Mouse (Mus musculus): ENCODE data around the gene Nr1d1. TPM values are rescaled to one million over a fixed set of nuclear protein-coding genes. Genes with fewer than 3 reads are reported as not detected.

Nr1d1 gene
- polyA plus RNA-seq, 1 experiment from 2014 or later = 1.5 TPM

DNA sequence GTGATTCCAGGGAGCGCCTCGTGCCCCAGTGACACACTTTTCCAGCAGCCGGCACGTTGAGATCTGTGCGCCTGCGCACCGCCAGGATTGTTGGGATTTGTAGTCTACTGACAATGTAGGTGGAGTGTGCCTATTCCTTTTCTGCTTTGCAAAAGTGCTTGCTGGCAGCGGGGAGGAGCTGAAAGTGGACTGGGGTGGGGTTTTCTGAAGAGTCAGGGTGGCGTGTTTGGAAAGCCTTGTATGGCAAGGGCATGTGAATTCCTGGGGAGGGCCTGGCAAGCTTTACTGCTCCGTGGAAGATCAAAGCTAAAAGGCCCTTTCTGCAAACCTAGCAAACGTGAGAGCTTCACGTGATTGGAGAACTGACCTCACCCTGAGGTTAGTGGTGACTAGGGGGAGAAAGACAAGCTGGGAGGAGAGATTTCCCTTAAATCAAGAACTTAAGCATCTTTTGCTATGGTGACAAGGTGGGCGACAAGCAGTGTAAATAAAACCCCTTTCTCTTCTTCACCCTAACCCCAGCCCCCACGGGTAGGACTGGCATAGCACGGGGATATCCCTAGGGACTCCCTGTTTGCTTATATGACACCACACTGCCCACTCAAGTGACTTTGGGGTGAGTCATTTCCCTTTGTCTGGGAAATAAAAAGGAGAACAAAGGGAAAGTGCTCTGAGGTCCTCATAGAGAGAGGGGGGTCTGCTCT, 367 bp upstream of the Nr1d1 start:
- WGBS = 2% methylated on average over 15 of the region's 15 CpGs
- H3K4me1 ChIP-seq = peaks cover 40% of the 10 kb centered on the region
- H3K9me3 ChIP-seq = no peaks in the 10 kb centered on the region
- peak overlapping the region; percentile 28 for H3K4me3 ChIP-seq
- H3K4me2 ChIP-seq (replicated peaks) = peak overlapping the region; percentile 80
- H3K27ac ChIP-seq = no peak overlapping the region
- H3K36me3 ChIP-seq = peaks cover 3% of the 10 kb centered on the region; the same call in 1 of the 2 replicates
- H3K27me3 ChIP-seq (replicated peaks) = no peaks in the 10 kb centered on the region
- H3K9ac ChIP-seq = peak overlapping the region; percentile 35; the same call in 1 of the 2 replicates
- ATAC-seq (ENCODE audit: low FRiP score, low read depth) = peak; percentile 78

- peaks cover 43% of the 10 kb centered on the region for H3K4me1 ChIP-seq
- H3K9me3 ChIP-seq = no peaks in the 10 kb centered on the region
- under 1% methylated on average over 37 of the region's 37 CpGs for WGBS
- H3K9ac ChIP-seq = peak overlapping the region; percentile 27; the same call in 1 of the 2 replicates
- peaks cover 18% of the 10 kb centered on the region for H3K36me3 ChIP-seq
- peak overlapping the region; percentile 31 for H3K4me3 ChIP-seq
- no peak overlapping the region for H3K27ac ChIP-seq
- H3K4me2 ChIP-seq (replicated peaks) = peak overlapping the region; percentile 80
- ATAC-seq (ENCODE audit: low FRiP score, low read depth) = peak; percentile 71
- no peaks in the 10 kb centered on the region for H3K27me3 ChIP-seq (replicated peaks)
Observed at GRCm38 (mm10) chr11:98773635-98774295, 1.4 kb downstream of the Nr1d1 start.

GRCm38 (mm10) chr11:98772667-98773171, 2.4 kb downstream of the Nr1d1 start:
- no peak overlapping the region for H3K9ac ChIP-seq
- H3K27ac ChIP-seq = no peak overlapping the region
- H3K4me1 ChIP-seq = peaks cover 53% of the 10 kb centered on the region
- no peak for ATAC-seq (ENCODE audit: low FRiP score, low read depth)
- peaks cover 24% of the 10 kb centered on the region for H3K36me3 ChIP-seq
- H3K9me3 ChIP-seq = no peaks in the 10 kb centered on the region
- no peaks in the 10 kb centered on the region for H3K27me3 ChIP-seq (replicated peaks)
- no peak overlapping the region for H3K4me3 ChIP-seq
- 72% methylated on average over 8 of the region's 8 CpGs for WGBS
- H3K4me2 ChIP-seq (replicated peaks) = no peak overlapping the region

DNA sequence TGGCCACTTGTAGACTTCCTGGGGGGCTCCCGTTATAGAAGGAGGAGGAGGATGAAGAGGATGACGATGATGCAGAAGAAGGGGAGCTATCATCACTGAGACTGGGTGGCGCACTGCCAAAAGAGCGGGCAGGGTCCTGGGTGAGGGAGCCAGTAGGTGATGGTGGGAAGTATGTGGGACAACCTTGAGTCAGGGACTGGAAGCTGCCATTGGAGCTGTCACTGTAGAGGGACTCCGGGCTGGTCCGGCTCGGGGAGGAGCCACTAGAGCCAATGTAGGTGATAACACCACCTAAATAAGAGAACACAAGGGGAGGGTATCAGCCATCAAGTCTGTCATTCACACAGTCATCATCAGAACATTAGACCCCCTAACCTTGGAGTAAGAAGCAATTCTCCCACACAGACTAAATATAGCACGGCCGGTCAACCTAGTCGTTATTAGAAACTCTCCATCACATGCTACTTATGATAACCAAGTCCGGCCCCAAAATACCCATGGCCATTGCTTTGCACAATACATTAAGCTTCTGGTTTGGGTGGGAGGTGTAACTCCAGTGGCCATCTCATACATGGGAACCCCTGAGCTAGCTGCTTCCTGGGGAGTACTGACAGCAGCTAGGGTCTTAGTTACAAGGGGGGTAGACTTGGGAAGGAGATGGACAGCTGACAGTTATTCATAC, 3.1 kb downstream of the Nr1d1 start:
- Histone ChIP-seq H3K4me3 (no peak overlapping the region), H3K36me3 (peaks cover 24% of the 10 kb centered on the region), H3K9me3 (no peaks in the 10 kb centered on the region), H3K27ac (no peak overlapping the region), H3K27me3 (replicated peaks) (no peaks in the 10 kb centered on the region), H3K4me1 (peaks cover 57% of the 10 kb centered on the region), H3K4me2 (replicated peaks) (no peak overlapping the region), H3K9ac (no peak overlapping the region)
- WGBS = 95% methylated on average over 11 of the region's 11 CpGs
- ATAC-seq (ENCODE audit: low FRiP score, low read depth) = no peak

DNA sequence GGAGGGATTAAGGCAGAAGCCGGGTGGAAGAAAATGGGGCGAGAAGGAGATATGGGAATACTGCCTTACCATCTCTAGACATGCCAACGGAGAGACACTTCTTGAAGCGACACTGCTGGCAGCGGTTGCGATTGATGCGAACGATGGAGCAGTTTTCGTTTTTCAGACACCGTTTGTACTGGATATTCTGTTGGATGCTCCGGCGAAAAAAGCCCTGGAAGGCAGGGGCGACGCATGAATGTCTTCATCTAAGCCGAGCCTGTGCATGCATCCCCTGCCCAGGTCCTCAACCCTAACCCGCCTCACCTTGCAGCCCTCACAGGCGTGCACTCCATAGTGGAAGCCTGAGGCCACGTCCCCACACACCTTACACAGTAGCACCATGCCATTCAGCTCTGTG, 4.0 kb downstream of the Nr1d1 start:
- H3K4me1 ChIP-seq = peaks cover 59% of the 10 kb centered on the region

DNA sequence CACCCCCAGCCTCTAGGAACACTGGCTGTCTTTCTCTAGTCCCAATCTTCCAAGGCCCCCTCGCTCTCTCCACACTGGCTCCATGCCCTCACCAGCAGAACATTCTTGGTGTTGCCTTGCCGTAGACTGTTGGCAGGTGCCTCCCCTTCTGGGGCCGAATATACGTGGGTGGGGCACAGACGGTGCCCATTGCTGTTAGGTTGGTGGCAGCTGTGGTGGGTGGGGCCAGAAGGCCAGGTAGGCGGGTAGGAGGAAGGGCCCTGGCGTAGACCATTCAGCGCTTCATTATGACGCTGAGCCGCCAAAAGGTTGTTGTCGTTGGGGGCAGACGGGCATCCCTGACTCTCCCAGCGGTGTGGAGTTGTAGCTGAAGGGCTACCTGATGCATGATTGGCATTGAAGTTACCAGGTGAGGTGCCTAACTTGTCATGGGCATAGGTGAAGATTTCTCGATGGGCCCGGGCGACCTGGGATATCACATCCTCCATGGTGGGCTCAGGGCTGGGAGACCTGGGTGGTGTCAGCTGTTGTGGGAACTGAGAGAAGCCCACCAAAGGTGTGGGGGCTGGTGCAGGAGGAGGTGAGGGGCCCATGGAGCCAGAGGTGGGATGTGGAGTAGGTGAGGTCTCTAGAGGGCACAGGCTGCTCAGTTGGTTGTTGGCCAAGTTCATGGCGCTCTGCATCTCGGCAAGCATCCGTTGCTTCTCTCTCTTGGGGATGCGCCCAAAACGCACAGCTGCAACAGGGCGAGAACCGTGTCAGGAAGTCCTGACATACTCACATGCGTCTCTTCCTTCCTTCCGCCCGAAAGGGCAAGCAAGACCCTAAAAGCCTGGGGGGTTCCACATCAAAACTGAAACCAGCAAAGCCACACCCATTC, 4.8 kb downstream of the Nr1d1 start:
- WGBS = 96% methylated on average over 26 of the region's 26 CpGs
- H3K4me2 ChIP-seq (replicated peaks) = no peak overlapping the region
- H3K9ac ChIP-seq = no peak overlapping the region
- H3K9me3 ChIP-seq = no peaks in the 10 kb centered on the region
- no peak overlapping the region for H3K4me3 ChIP-seq
- no peak overlapping the region for H3K27ac ChIP-seq
- no peaks in the 10 kb centered on the region for H3K27me3 ChIP-seq (replicated peaks)
- no peak for ATAC-seq (ENCODE audit: low FRiP score, low read depth)
- peaks cover 30% of the 10 kb centered on the region for H3K36me3 ChIP-seq
- H3K4me1 ChIP-seq = peaks cover 59% of the 10 kb centered on the region

More for the DNA sequence above, 4.0 kb downstream of the Nr1d1 start:
- H3K27me3 ChIP-seq (replicated peaks) = no peaks in the 10 kb centered on the region
- no peak overlapping the region for H3K27ac ChIP-seq
- H3K9ac ChIP-seq = no peak overlapping the region
- H3K4me2 ChIP-seq (replicated peaks) = no peak overlapping the region
- 96% methylated on average over 18 of the region's 18 CpGs for WGBS
- no peaks in the 10 kb centered on the region for H3K9me3 ChIP-seq
- no peak for ATAC-seq (ENCODE audit: low FRiP score, low read depth)
- H3K4me3 ChIP-seq = no peak overlapping the region
- peaks cover 28% of the 10 kb centered on the region for H3K36me3 ChIP-seq

GRCm38 (mm10) chr11:98769007-98769954, 5.9 kb downstream of the Nr1d1 start:
- Histone ChIP-seq H3K9ac (0 out of 2 replicates have a peak overlapping the region, but pooled peaks have one; percentile 38), H3K27ac (no peak overlapping the region), H3K27me3 (replicated peaks) (no peaks in the 10 kb centered on the region), H3K4me3 (no peak overlapping the region), H3K9me3 (no peaks in the 10 kb centered on the region), H3K4me1 (peaks cover 51% of the 10 kb centered on the region), H3K36me3 (peaks cover 35% of the 10 kb centered on the region), H3K4me2 (replicated peaks) (peak overlapping the region; percentile 49)
- no peak for ATAC-seq (ENCODE audit: low FRiP score, low read depth)
- 91% methylated on average over 25 of the region's 25 CpGs for WGBS

DNA sequence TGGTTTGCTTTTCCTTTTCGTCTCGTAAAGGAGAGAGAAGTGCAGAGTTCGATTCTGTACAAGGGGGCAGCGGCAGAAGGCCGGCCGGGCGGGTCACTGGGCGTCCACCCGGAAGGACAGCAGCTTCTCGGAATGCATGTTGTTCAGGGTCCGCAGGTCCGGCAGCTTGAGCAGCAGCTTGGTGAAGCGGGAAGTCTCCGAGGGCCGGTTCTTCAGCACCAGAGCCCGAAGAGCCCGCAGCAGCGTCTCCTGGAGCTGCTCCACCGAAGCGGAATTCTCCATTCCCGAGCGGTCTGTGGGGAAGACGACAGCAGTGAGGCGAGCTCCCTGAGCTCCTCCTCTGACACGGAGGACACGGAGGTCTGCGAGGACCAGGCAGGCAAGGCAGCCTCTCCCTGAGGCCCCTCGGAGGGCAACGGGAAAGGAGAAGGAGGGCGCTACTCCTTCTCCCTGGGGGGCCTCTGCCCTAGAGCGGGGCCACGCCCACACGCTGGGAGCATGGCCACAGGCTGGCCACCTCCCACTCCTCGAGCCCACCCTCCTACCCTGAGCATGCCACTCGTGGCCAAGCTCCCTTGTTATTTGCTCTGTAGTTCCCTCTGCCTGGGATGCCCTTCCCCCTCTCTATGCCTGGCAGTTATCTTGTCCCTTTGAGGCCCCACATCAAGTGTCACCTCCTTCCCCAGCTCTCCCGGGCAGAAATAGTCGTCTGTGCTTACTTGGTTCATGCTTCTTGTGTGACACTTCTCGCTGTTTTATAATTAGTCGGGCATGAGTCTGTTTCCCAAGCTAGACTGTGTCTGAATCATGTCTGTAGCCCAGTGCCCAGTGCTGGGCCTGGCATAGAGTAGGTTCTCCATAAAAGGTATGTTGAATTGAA, 6.8 kb downstream of the Nr1d1 start:
- peak overlapping the region; percentile 49 for H3K4me2 ChIP-seq (replicated peaks)
- no peaks in the 10 kb centered on the region for H3K27me3 ChIP-seq (replicated peaks)
- 23% methylated on average over 36 of the region's 39 CpGs for WGBS
- H3K4me1 ChIP-seq = peaks cover 42% of the 10 kb centered on the region
- H3K27ac ChIP-seq = peak overlapping the region; percentile 55; the same call in 1 of the 2 replicates
- no peaks in the 10 kb centered on the region for H3K9me3 ChIP-seq
- no peak for ATAC-seq (ENCODE audit: low FRiP score, low read depth)
- H3K4me3 ChIP-seq = no peak overlapping the region
- peak overlapping the region; percentile 38; the same call in 1 of the 2 replicates for H3K9ac ChIP-seq
- H3K36me3 ChIP-seq = peaks cover 45% of the 10 kb centered on the region

DNA sequence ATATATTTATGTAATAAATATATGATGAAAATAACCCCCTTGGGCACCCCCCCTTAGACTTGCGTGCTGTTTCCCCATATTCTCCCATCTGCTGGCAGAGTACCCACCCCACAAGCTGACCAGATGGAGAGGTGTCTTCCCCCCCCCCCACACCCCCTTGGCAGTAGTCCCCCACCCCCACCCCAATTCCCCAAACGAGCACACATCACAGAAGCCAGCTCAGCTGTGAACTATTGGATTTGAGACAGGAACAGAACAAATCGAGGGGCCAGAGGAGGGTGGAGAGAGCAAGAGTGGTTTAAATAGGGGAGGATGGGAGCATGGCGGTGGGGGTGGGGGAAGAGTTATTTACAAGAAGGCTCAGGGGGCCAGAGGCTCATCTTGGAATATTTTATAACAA, 7.4 kb downstream of the Nr1d1 start:
- Histone ChIP-seq H3K9ac (no peak overlapping the region), H3K36me3 (peaks cover 51% of the 10 kb centered on the region), H3K4me2 (replicated peaks) (peak overlapping the region; percentile 49), H3K4me3 (no peak overlapping the region), H3K4me1 (peaks cover 41% of the 10 kb centered on the region), H3K27me3 (replicated peaks) (no peaks in the 10 kb centered on the region), H3K9me3 (no peaks in the 10 kb centered on the region), H3K27ac (peak overlapping the region; percentile 55; the same call in 1 of the 2 replicates)
- 0 out of 2 replicates have a peak, but pooled peaks have one; percentile 9 for ATAC-seq (ENCODE audit: low FRiP score, low read depth)
- 24% methylated on average over 4 of the region's 4 CpGs for WGBS

GRCm38 (mm10) chr11:98767276-98767675, 7.9 kb downstream of the Nr1d1 start:
- H3K4me1 ChIP-seq = peaks cover 41% of the 10 kb centered on the region
- no peak overlapping the region for H3K9ac ChIP-seq
- ATAC-seq (ENCODE audit: low FRiP score, low read depth) = peak; percentile 54

More at GRCm38 (mm10) chr11:98767276-98767675, 7.9 kb downstream of the Nr1d1 start:
- H3K27me3 ChIP-seq (replicated peaks) = no peaks in the 10 kb centered on the region
- 0 out of 2 replicates have a peak overlapping the region, but pooled peaks have one; percentile 8 for H3K27ac ChIP-seq
- WGBS = 16% methylated on average over 9 of the region's 9 CpGs
- H3K4me2 ChIP-seq (replicated peaks) = peak overlapping the region; percentile 49
- peaks cover 55% of the 10 kb centered on the region for H3K36me3 ChIP-seq
- H3K4me3 ChIP-seq = no peak overlapping the region
- H3K9me3 ChIP-seq = no peaks in the 10 kb centered on the region
